Mouse (Mus musculus): ENCODE measurements around the gene Ctdspl.

Ctdspl gene

GRCm38 (mm10) chr9:118990490-118990889, 64.2 kb downstream of the Ctdspl start:
- in situ Hi-C loops (cut with MboI): no loop called here

- in situ Hi-C loops (cut with MboI): no loop called here
These were observed 65.7 kb downstream of the Ctdspl start for GRCm38 (mm10) chr9:118991750-118992585.

GRCm38 (mm10) chr9:118992586-118992955, 66.3 kb downstream of the Ctdspl start:
- in situ Hi-C loops (cut with MboI): no loop called here

- in situ Hi-C loops (cut with MboI): no loop called here
These were observed 68.4 kb downstream of the Ctdspl start for GRCm38 (mm10) chr9:118994524-118995227.

- in situ Hi-C loops (cut with MboI): no loop called here
These were observed 69.3 kb downstream of the Ctdspl start for GRCm38 (mm10) chr9:118995539-118995938.

- in situ Hi-C loops (cut with MboI): no loop called here
These were observed 71.0 kb downstream of the Ctdspl start for GRCm38 (mm10) chr9:118997241-118997640.

GRCm38 (mm10) chr9:119000196-119000595, 73.9 kb downstream of the Ctdspl start:
- in situ Hi-C loops (cut with MboI): no loop called here

- in situ Hi-C loops (cut with MboI): no loop called here
These were observed 76.0 kb downstream of the Ctdspl start for GRCm38 (mm10) chr9:119002267-119002666.

GRCm38 (mm10) chr9:119003990-119004702, 77.9 kb downstream of the Ctdspl start:
- in situ Hi-C loops (cut with MboI): no loop called here

- in situ Hi-C loops (cut with MboI): no loop called here
These were observed 78.4 kb downstream of the Ctdspl start for GRCm38 (mm10) chr9:119004703-119005076.

GRCm38 (mm10) chr9:119005303-119006029, 79.2 kb downstream of the Ctdspl start:
- in situ Hi-C loops (cut with MboI): no loop called here

- in situ Hi-C loops (cut with MboI): no loop called here
These were observed 81.0 kb downstream of the Ctdspl start for GRCm38 (mm10) chr9:119007266-119007665.

GRCm38 (mm10) chr9:119008871-119009270, 82.6 kb downstream of the Ctdspl start:
- in situ Hi-C loops (cut with MboI): no loop called here

GRCm38 (mm10) chr9:119010156-119010710, 84.0 kb downstream of the Ctdspl start:
- in situ Hi-C loops (cut with MboI): no loop called here

GRCm38 (mm10) chr9:119016785-119017507, 90.7 kb downstream of the Ctdspl start:
- in situ Hi-C loops (cut with MboI): no loop called here

- in situ Hi-C loops (cut with MboI): no loop called here
These were observed 95.5 kb downstream of the Ctdspl start for GRCm38 (mm10) chr9:119021731-119022130.

- in situ Hi-C loops (cut with MboI): no loop called here
These were observed 99.0 kb downstream of the Ctdspl start for GRCm38 (mm10) chr9:119025263-119025662.

- in situ Hi-C loops (cut with MboI): no loop called here
These were observed 99.6 kb downstream of the Ctdspl start for GRCm38 (mm10) chr9:119025832-119026331.

GRCm38 (mm10) chr9:119027337-119027736, 101.1 kb downstream of the Ctdspl start:
- in situ Hi-C loops (cut with MboI): no loop called here
